Mouse (Mus musculus) thymus, postnatal 14 days (tissue): ENCODE results near the gene Gpnmb.
A peak's percentile ranks its signal among the peaks of the same experiment; 100 is the strongest.

Experiments
- DNase-seq: peaks from one replicate; pipeline ENCODE4 v3.0.0; 2021

Gene Gpnmb

GRCm38 (mm10) chr6:49099086-49099485 is 62.7 kb downstream of the Gpnmb start:
- no peak for DNase-seq

DNA sequence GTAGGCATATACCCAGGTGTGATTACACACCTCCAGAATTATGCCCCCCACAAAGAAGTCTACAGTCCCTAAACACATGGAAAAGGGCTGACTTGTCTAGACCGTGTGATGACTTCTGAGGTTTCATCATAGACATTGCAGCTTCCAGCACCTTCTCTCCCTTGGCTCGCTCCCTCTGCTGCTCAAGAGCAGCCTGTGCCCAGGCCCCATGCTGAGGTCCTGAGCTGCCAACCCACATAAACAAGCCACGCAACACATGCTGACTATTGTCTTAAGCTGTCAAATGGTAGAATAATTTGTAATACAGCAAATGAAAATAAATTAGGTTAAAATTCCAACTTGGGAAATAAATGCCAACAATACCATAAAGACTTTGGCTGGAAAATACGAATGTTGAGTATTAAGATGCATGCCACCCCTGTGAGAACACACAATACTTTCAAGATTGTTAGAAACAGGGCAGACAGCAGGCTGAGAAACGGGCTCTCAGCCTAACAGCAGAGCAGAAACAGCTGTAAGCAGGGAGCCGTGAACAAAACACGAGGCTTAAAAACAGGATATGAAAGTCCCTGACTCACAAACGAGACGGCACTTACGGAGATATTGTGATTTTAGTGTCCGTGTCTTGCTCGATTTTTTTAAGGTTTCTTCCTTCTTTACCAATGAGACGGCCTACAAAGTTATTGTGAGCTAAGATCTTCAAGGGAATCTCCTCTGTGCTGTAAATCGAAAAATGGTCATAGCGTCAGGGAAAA is 70.6 kb downstream of the Gpnmb start:
- no peak for DNase-seq

- DNase-seq, result no peak
Measured at GRCm38 (mm10) chr6:49109196-49109595, 72.8 kb downstream of the Gpnmb start.

DNA sequence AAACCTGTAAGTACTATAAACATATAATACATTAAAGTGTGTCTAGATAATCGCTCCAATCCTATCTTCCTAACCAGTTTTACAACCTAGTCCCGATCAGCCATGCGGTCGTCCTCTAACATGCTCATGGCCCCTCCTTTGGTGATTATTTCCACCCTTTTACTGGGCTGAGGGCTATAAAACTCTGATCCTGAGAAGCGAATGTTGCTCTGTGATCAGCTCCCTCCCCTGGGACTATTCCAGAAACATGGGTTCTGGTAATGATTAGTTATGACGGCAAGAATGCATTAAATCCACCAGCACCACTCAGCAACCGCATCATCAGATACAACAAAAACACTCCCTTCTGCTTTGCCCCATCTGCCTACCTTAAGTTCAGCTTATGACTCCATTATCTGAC is 77.5 kb downstream of the Gpnmb start:
- no peak for DNase-seq

DNA sequence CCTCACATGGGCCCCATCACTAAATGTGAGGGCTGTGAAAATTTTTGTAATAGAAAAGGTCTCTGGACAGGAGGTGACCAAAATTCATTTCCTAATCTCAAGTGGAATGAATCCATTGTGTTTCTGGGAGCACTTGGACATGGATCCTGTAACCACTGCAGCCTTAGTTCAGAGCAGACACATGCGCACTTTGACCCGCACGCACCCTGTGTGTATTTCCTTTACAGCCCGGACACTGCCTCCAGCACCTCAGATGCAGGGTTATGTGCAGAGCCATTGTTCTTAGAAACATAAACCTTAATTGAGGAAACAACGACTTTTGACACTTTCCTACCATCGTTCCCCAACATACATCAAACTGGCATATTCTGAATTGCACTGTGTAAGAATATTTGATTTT is 78.1 kb downstream of the Gpnmb start:
- no peak for DNase-seq

DNA sequence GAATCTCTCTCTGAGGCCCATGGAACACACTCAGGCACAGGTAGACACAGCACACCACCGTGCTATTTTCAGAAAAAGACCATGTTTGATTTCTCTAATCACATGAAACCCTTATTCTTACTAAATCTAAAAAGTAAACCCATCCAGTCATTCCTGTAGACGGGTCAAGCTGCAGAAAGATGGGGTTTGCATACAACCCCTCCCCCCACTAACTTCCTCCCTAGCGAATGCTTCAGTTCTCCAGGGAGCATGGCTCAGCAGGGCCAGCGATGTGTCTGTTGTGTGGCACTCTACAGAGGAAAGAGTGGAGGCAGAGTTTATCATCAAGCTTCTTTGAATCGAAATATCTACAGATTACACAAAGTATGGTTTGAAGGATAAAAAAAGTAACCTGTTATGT is 79.2 kb downstream of the Gpnmb start:
- no peak for DNase-seq

GRCm38 (mm10) chr6:49116241-49116640 is 79.9 kb downstream of the Gpnmb start:
- DNase-seq, result no peak

DNA sequence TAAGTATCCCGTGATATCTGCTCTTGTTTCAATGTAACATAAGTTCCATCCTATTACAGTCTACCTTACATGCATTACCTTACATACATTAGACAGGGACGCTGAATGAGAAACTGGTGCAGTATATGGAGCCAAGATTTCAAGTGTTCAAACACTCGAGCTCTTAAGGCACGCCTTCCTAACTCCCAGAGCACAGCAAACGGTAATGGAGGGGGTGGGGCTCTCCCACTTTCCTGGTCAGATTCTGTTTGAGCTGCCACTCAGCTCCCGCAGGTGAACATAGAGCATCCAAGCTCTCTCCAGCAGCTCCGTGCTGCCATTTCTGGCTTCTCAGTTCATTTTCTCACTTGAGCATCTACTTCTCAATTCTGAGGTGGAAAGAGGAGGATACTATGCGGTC is 82.1 kb downstream of the Gpnmb start:
- no peak for DNase-seq

- DNase-seq, result peak; percentile 41
Measured at GRCm38 (mm10) chr6:49119462-49120135, 83.3 kb downstream of the Gpnmb start.

- DNase-seq, result no peak
Measured at GRCm38 (mm10) chr6:49120370-49120769, 84.0 kb downstream of the Gpnmb start.
